Mouse (Mus musculus): ENCODE measurements around the gene Lacc1.
"Not testable (repeated sequence)": the region's sequence is repeated elsewhere in the genome, so short reads cannot be mapped to it uniquely, and the experiment has no call there.

The Lacc1 gene

GRCm38 (mm10) chr14:77036226-77037046 lies at the start of gene Lacc1, which contains the start of gene Ccdc122:
TSS of gene Lacc1 (minus strand) at chr14:77036904.
TSS of gene Ccdc122 (plus strand) at chr14:77036772.
- peak; percentile 70 for DNase-seq (ENCODE audit: low spot score)

- DNase-seq (ENCODE audit: low spot score): no peak
Measured at GRCm38 (mm10) chr14:77081248-77081647, 44.5 kb upstream of the Lacc1 start.

GRCm38 (mm10) chr14:77069361-77069760 lies 32.7 kb upstream of the Lacc1 start:
- DNase-seq (ENCODE audit: low spot score): no peak

- peak; percentile 23 for DNase-seq (ENCODE audit: low spot score)
Measured at GRCm38 (mm10) chr14:77053288-77053687, 16.6 kb upstream of the Lacc1 start.

GRCm38 (mm10) chr14:77037832-77038425 lies 1.2 kb upstream of the Lacc1 start:
- no peak for DNase-seq (ENCODE audit: low spot score)

GRCm38 (mm10) chr14:77037330-77037729 lies 626 bp upstream of the Lacc1 start:
- no peak for DNase-seq (ENCODE audit: low spot score)

- no peak for DNase-seq (ENCODE audit: low spot score)
Measured at GRCm38 (mm10) chr14:77034970-77035369, 1.7 kb downstream of the Lacc1 start.

GRCm38 (mm10) chr14:77034175-77034915 lies 2.4 kb downstream of the Lacc1 start:
- DNase-seq (ENCODE audit: low spot score): no peak

GRCm38 (mm10) chr14:77033391-77033790 lies 3.3 kb downstream of the Lacc1 start:
- DNase-seq (ENCODE audit: low spot score): no peak

GRCm38 (mm10) chr14:77032433-77032832 lies 4.3 kb downstream of the Lacc1 start:
- DNase-seq (ENCODE audit: low spot score): no peak

- no peak for DNase-seq (ENCODE audit: low spot score)
Measured at GRCm38 (mm10) chr14:77030808-77031207, 5.9 kb downstream of the Lacc1 start.

- DNase-seq (ENCODE audit: low spot score): no peak
Measured at GRCm38 (mm10) chr14:77029319-77030054, 7.2 kb downstream of the Lacc1 start.

GRCm38 (mm10) chr14:77024499-77024898 lies 12.2 kb downstream of the Lacc1 start:
- DNase-seq (ENCODE audit: low spot score): no peak

GRCm38 (mm10) chr14:77017211-77017610 lies 19.5 kb downstream of the Lacc1 start:
- no peak for DNase-seq (ENCODE audit: low spot score)

- DNase-seq (ENCODE audit: low spot score): not testable (repeated sequence)
Measured at GRCm38 (mm10) chr14:77016783-77017182, 19.9 kb downstream of the Lacc1 start.

GRCm38 (mm10) chr14:77011804-77012203 lies 24.9 kb downstream of the Lacc1 start:
- DNase-seq (ENCODE audit: low spot score): peak; percentile 90

- peak; percentile 82 for DNase-seq (ENCODE audit: low spot score)
Measured at GRCm38 (mm10) chr14:77008238-77008637, 28.5 kb downstream of the Lacc1 start.

GRCm38 (mm10) chr14:77005566-77005965 lies 31.1 kb downstream of the Lacc1 start:
- DNase-seq (ENCODE audit: low spot score): peak; percentile 17

GRCm38 (mm10) chr14:77004740-77005139 lies 32.0 kb downstream of the Lacc1 start:
- peak; percentile 7 for DNase-seq (ENCODE audit: low spot score)

- DNase-seq (ENCODE audit: low spot score): not testable (repeated sequence)
Measured at GRCm38 (mm10) chr14:76990351-76990750, 46.4 kb downstream of the Lacc1 start.

- no peak for DNase-seq (ENCODE audit: low spot score)
Measured at GRCm38 (mm10) chr14:76981781-76982180, 54.9 kb downstream of the Lacc1 start.

- DNase-seq (ENCODE audit: low spot score): no peak
Measured at GRCm38 (mm10) chr14:76981176-76981575, 55.5 kb downstream of the Lacc1 start.
